Mouse (Mus musculus): ENCODE results near the gene Pdzd3.

DNA sequence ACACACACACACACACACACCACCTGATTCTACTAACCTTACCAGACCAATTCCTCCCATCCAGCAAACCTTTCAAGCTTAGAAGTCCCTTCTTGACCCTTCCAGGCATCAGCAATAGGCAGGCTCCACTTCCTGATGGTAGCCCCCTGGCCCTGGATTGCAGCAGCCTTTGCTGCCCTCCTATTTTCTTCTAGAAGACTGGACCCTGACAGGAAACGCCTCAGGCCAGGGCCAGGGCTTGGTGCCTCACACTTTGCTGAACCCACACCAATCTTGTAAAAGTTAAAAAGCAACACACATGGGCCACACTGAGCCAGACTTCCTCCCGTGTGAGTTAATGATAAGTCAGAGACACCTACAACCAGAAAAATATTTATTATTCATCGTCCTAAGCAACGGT, 14.1 kb downstream of the Pdzd3 start:
- TF ChIP-seq POLR2A (IDR thresholded peaks at IDR 0.05; ENCODE audit: low read depth, low read length) (no peak), CTCF (IDR thresholded peaks at IDR 0.05; ENCODE audit: extremely low read depth, insufficient read length, insufficient replicate concordance, low read depth, low read length) (no peak)

Measured in small intestine, adult 2 months (tissue).